Mouse (Mus musculus) ES-E14 (cell line): Measurements from ENCODE around the gene Zfand3.

Experiments used
- CHD2 ChIP-seq: IDR thresholded peaks from 2 replicates; pipeline ENCODE4 v1.6.1; 2014; ENCODE audit warnings: mild to moderate bottlenecking, low read depth, low read length, inconsistent platforms
- HCFC1 ChIP-seq: IDR thresholded peaks from 2 replicates; pipeline ENCODE4 v1.6.1; 2012; ENCODE audit warnings: low read length, inconsistent platforms, borderline replicate concordance; ENCODE audit not compliant: insufficient read depth
- MAFK ChIP-seq: IDR thresholded peaks from 2 replicates; pipeline ENCODE4 v1.6.1; 2014; ENCODE audit warnings: mild to moderate bottlenecking, low read depth, low read length, inconsistent platforms; ENCODE audit not compliant: insufficient read depth
- ZC3H11A ChIP-seq: IDR thresholded peaks from 2 replicates; pipeline ENCODE4 v1.6.1; 2012; ENCODE audit warnings: low read depth, mild to moderate bottlenecking, inconsistent platforms, low read length, borderline replicate concordance
- ZNF384 ChIP-seq: IDR thresholded peaks from 2 replicates; pipeline ENCODE4 v1.6.1; 2012; ENCODE audit warnings: low read depth, low read length, inconsistent platforms

DNA sequence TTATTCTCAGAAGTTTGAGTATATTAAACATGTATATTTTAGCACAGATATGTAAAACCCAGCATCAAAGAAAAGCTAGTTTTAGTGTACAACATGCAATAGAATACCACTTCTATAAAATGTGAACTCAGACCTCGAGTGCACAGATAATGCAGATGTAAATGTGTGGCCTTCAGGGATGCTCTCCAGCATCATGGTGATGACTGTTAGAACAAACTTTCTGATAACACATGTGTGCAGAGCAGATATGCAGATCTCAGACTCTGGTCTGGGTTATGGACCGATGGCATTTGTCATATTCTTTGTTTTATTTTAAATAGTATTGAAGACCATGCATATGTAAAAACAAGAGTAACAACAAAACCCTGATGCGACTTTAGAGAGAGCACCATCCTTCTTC lies 117.7 kb downstream of the Zfand3 start:
- TF ChIP-seq ZC3H11A: no peak
- TF ChIP-seq ZNF384: no peak
- TF ChIP-seq CHD2: no peak
- TF ChIP-seq MAFK: no peak
- no peak for TF ChIP-seq HCFC1
